Mouse (Mus musculus) adrenal gland, postnatal 4 days (tissue): ENCODE measurements around the gene Zbtb45. TPM values are rescaled to one million over a fixed set of nuclear protein-coding genes. Genes with fewer than 3 reads are reported as not detected.

Experiments used
- DNase-seq, 2 experiments: peaks; one replicate each; pipeline ENCODE4 v3.0.0; 2021 to 2022; ENCODE audit warnings: low spot score in 2 of 2, mixed read lengths in 2 of 2
- long read RNA-seq, 2 experiments: library from polyadenylated mRNA; stranded (forward); transcript quantifications; one replicate each; pipeline ENCODE4 v2.0.0; 2021
- total RNA-seq, 2 experiments: library from RNA; stranded (reverse); gene quantifications; 2 replicates each; pipeline ENCODE4 v1.2.3; 2021

The Zbtb45 gene
- 10 to 100 TPM; 18.4 to 18.5 TPM for total RNA-seq
- long read RNA-seq, experiment 1, transcript Zbtb45-201 (3 exons, 2,171 nt): major isoform, 13 of 39 reads
- long read RNA-seq, experiment 1, transcript Zbtb45-205 (3 exons, 3,908 nt): minor isoform, 5 of 39 reads
- long read RNA-seq, experiment 1, partial matches to known transcripts: 2 of 39 reads
- long read RNA-seq, experiment 1, other reads (novel, unspliced or antisense): 19 of 39 reads
- long read RNA-seq, experiment 2, transcript Zbtb45-201 (3 exons, 2,171 nt): major isoform, 8 of 28 reads
- long read RNA-seq, experiment 2, partial matches to known transcripts: 4 of 28 reads
- long read RNA-seq, experiment 2, other reads (novel, unspliced or antisense): 12 of 28 reads

DNA sequence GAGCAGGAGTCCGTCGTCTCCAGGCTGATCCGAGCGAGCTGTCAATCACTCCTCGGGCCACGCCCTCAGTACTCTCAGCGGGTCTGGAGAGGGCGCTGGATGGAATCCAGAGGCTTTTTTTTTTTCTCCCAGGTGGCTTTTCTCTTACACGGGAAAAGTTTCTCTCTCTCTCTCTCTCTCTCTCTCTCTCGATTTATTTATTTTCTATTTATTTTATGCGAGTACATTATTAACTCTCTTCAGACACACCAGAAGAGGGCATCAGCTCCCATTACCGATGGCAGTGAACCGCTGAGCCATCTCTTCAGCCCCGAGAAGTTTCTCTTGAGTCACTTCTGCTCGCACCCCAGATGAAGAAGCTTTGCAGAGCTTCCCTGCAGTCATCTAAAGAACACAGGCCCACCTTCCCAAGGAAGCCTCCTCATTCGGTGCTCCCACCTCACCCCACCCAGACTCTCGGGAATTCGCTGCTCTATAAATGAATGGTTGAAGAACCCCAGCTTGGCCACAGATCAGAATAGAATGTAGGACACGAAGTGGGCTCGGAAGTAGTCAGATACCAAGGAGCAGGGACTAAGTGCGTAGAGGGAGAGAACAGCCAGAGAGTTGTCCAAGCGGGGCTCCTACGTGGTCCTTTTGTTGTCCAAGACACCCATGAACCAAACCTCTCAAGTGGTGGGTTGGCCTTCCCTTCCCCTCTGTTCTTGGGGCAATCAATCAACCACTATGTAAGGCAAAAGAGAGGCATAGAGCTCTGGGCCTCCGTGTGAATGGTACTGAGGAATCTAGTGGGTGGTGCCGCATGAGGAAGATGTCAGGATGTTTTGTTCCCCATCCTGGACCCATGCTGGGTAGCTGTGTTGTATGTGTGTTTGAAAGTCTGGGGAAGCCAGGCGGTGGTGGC is at the start of gene Zbtb45:
Gene Zbtb45, minus strand, starts transcription at position 30 of the 904 bp plus-strand sequence.
- no peak for DNase-seq

DNA sequence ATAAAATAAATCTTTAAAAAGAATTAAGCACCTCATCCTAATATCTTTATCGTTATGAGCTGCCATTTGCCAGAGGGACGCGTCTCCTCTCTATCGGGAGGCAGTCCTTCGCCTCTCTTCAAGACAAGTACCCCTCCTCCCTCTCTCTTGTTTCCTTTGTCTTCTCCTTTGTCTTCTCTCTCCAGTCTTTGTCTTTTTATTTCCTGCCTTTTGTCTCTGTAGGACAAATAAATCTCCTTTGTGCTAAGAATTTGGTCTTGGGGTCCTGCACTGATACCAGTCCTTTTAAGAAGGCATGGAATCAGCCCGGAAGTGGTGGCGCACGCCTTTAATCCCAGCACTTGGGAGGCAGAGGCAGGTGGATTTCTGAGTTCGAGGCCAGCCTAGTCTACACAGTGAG is 49.7 kb upstream of the Zbtb45 start:
- no peak for DNase-seq

DNA sequence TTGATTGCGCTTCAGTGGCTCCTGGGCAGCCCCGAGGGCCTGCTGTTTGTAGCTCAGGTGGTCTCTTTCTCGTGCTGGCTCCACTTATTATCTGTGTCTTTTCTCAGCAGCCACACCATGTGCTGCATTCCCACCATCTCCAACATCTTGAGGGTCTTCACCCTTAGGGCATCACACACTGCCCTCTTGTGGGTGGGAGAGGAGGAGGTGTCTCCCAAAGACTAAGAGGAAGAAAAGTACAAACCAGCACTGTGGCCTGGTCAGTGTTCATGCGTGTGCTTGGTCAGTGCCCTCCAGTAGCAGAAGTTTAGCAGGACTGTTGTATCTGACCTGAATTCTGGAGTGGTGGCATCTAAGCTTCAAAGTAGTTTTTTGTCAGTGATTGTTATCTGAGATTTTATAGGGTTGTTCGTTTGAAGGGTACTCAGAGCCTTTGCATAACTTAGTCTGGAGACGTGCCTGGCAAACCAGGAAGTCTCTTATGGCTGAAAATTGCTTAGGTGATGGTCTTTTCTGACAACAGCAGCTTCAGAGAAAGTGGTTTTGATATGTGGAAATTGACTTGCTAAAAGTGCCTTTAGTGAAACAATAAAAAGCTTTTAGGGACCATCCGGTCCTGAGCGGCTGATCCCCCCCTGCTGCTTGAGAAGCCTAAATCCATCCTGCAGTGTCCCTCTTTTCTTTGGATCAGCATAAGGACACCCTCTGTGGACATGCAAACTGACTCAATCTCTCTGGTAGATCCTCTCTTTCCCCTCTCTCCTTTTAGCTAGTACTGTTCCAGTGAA is 47.3 kb upstream of the Zbtb45 start:
- DNase-seq: no peak

DNA sequence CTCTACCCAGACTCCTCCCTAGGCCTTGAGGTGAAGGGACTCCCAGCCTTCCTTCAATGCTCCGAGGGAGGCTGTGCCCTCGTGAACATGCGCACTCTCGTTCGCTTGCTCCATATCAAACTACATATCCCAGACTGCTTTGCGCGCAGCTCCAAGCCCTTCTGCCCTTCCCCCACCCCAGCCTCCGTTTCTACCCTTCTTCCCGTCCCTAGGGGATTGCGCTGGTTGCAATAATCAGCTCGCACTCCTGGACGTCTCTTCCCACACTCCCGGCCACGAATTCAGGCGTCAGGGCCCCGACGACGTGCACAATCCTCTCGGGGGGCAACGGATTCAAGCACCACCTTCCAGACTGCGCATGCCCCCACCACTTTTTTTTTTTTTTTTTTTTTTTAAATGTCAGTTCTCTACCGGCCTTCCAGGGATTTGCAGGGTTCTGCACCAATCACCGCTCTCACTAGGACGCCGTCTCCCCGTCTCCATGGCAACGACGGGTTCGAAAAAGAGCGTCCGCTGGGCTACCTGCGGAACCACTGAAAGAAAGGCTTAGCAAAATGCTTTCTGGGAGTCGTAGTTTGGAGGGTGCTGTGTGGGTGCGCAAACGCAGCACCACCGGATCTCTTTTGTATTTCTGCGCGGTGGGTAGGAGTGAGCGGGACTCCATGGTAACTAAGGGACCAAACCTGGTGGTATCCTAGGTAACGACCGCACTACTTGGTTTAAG is 44.6 kb upstream of the Zbtb45 start, which contains the start of gene Mzf1:
Gene Mzf1, minus strand, starts transcription at position 478 of the 724 bp plus-strand sequence.
- peak; percentile 60 to 84 for DNase-seq

DNA sequence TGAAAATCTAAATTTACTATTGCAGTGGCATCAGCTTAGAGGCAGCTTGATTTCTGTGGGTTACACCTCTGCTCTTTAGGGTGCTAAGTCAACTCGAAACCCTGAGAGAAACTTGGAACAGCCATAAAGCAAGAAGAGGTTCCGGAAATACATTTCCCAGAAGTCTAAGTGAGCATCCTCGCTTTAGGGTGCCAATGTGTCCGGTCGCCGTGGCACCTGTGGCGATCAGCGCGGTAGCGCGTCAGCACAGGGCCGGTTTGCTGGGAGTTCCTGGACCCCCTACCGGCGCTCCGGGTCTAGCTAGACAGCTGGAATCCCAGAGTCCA is 44.1 kb upstream of the Zbtb45 start:
- DNase-seq: no peak

DNA sequence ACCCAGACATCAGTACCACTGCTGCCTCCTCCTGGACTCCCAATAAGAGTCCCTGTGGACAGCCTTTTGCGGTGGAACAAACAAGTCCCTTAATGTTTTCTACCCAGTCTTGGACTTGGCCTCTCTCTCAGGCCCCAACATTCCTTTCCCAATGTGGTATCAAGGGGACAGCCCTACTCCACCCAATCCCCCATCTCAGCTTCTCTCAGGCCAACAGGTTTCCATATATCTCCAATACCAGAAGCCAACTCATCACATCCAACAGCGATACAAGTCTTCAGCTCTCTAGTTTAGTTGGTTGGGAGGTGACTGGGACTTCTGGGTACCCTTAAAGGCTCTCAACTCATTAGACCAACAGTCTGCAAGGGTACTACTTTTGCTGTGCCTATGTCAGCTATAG is 43.7 kb upstream of the Zbtb45 start:
- no peak for DNase-seq

DNA sequence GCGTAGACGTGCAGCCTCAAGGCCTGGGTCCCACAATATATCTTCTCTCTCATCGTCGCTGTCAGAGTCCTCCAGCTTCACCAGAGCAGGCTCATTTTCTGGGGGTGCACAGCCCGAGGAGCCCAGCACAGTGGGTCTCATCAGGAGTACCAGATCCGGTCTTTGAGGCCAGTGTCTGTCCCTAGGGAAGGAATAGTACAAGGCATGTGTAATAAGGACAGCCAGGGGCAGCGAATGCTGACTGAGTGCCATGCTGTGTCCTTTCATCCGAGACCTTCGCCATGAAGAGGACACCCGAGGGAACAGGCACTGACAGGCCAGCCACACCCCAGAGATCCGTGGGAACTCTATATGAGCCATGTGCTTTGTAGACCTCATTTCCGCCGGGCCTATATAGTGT is 43.2 kb upstream of the Zbtb45 start:
- DNase-seq: no peak

DNA sequence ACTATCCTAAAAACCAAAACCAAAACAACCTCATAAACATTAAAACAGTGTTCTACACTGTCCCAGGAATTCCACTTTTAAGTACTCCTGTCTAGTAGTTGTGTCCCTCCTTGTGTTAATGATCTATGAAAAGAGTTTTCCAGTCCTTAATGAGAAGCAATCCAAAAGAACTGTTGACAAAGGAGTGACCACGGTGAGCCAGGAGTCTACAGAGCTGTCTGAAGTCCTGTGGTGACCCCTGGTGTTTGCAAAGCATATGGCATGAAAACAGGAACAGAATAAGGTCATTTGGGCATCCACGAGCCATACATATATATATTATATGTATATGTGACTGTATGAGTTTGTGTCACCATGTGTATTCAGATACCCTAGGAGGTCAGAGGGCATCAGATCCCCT is 36.2 kb upstream of the Zbtb45 start:
- DNase-seq: no peak

DNA sequence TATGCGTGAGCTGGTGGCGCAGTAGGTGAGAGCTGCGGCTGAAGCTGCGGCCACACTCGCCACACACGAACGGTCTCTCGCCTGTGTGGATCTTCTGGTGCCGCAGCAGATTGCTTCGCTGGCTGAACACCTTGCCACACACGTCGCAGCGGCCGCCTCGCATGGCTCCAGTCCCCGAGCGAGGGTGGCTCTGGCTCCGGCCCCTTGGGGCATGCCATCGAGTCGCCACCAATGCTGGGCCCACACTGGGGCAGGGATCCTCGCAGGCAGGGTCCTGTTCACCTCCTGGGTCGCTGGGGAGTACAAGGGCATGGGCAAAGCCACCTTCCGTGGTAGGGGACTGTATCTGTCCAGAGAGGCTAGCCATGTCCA is 34.4 kb upstream of the Zbtb45 start:
- no peak for DNase-seq

DNA sequence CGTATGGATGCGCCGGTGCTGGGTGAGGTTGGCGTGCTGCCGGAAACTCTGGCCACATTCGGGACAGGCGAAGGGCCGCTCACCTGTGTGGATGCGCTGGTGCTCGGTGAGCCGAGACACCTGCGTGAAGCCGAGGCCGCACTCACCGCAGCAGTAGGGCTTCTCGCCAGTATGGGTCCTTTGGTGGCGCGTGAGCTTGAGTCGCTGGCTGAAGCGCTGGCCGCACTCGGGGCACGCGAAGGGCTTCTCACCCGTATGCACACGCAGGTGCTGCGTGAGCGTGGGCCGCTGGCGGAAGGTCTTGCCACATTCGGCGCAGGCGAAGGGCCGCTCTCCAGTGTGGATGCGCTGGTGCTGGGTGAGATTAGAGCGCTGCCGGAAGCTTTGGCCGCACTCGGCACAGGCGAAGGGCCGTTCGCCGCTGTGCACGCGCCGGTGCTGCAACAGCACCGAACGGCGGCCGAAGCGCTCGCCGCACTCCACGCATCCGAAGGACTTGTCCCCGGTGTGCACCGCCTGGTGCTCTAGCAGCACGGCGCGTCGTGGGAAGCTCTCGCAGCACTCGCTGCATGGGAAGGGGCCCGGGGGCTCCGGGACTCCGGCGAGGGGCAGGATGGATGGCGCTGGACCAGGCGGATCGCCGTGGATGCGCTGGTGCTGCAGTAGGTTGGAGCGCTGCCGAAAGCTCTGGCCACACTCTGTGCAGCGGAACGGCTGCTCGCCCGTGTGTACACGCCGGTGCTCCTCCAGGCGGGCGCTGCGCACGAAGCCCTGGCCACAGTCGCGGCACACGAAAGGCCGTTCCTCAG is 33.8 kb upstream of the Zbtb45 start:
- DNase-seq: no peak

DNA sequence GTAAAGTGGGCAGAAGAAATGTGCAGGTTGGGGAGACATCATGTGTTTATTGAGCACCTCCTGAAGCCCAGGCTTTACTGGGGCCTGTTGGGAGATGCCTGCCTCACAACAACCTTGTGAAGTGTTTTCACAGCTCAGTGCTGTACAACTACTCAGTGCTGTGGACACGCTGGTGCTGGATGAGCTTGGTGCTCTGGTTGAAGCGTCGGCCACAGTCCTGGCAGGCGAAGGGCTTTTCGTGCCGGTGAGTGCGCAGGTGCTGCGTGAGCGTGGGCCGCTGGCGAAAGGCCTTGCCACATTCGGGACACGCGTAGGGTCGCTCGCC is 33.2 kb upstream of the Zbtb45 start:
- no peak for DNase-seq

DNA sequence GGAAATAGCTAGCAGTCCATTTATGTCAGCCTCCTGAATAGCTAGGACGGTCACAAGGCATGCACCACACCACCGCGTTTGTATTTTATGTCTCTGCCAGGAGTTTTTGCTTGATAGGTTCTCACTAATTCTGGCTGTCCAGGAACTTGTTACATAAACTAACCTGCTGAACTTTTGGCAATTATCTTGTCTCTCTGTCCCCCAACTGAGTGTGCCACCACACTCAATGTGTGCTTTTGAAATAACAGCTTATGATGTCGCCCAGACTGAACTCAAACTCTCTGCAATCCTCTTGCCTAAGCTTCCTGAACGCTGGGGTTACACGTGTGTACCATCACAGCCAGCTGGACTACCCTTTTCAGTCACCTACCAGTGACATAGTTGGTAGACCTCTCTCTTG is 32.7 kb upstream of the Zbtb45 start:
- DNase-seq: no peak

DNA sequence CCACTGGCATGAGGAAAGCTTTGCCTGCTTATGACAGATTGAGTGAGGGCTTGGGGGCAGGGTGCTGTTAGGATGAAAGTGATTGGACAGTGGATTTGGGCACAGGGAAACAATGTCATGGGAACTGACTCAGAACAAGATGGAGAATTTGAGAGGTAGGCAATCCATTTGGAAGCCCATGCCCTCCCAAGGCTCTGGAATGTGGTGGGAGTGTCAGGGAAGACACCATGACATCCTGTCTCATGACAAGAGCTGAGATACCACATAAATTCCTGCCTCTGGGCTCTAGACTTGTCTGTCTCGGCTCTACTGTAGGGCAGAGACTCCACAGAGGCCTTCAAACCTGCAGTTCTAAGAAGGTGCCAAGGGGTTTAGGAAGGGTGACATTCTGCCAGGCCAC is 31.4 kb upstream of the Zbtb45 start:
- no peak for DNase-seq

DNA sequence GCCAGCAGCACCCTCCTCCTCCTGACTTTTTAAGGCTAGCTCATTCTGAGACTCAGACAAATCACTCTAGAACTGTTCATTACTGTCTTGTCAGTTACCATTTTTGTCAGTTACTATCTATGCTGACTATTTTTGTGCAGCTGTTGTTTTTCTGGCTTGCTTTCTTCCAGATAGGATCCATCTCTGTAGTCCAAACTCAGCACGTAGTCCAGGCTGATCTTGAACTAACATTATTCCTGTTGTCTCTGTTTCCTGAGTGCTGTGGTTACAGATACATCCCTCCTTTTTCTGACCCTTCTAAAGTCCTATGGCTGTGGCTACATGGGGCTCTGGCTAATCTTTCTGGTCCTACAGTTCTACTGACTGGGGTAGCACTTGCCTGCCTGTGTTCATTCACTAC is 29.3 kb upstream of the Zbtb45 start:
- DNase-seq: no peak

DNA sequence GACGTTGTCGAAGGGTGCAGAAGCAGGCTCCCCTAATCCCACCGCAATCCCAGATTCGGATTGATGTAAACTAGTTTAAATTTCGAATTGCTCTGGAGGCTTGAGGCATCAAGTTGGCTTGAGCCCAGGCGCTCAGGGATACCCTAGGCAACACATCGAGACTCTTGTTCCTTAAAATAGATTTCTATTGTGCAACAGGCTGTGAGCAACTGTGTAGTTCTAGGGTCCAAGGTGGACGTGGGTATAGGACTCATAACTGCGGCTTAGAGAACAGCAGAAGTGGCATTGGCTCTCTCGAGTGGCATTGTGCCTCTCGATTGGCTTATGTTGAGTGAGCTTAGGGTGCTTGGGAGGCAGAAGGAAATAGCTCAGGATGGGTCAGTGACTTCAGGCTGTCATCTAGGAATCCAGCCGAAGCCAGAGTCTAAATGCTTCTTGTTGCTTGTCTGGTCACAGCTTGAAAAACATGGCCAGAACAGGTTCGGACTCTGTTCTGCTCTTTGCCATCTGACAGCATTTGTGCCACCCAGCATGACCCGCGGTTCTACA is 28.9 kb upstream of the Zbtb45 start:
- no peak for DNase-seq

DNA sequence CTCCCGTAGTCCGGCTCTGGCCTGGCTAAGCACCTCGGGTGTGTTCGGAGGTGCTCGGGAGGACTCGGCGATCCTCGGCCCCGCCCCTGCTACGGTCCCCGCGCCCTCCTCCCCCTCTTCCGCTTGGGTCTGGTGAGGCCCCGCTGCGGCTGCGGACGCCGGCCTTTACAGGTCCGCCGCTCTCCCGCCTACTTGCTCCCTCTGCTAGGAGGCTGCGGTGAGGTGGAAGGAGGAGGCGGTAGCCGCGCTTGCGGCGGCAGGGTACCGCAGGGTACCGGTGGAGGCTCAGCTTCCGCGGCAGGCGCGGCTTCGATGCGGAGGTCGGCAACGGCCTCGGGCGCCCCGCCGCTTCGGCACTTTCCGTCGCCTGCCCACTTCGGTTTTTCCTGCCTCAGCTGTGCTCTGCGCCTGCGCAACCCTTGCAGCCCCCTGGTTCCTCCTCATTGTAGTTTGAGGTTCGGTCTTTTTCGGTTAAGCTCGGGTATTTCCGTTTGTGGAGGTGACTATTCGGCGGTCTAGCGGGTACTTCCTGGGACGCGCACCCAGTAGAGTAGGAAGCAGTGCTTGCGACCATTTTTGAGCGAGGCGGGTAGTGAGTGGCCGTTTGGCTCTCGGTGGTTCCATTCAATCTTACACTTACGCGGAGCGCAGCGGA is 28.2 kb upstream of the Zbtb45 start, which contains the start of gene Ube2m:
Gene Ube2m, minus strand, starts transcription at position 375 of the 655 bp plus-strand sequence.
- peak; percentile 95 to 99 for DNase-seq

DNA sequence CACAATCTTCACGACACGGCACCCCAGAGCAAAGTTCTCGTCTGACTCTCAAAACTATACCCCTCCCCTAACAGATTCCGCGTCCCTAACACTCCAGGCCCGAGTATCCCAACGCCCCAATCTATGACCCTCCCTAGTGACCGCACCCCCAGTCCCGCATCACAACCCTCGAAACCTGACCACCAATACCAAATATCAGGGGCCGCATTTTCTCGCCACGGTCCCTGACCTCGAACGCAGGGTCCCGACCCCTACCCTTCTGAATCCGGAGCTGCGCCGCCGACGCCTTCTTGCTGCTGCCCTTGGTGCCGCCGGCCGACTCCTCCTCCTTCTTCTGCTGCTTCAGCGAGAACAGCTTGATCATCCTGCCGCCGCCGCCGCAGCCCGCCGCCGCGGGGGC is 27.5 kb upstream of the Zbtb45 start:
- no peak for DNase-seq

DNA sequence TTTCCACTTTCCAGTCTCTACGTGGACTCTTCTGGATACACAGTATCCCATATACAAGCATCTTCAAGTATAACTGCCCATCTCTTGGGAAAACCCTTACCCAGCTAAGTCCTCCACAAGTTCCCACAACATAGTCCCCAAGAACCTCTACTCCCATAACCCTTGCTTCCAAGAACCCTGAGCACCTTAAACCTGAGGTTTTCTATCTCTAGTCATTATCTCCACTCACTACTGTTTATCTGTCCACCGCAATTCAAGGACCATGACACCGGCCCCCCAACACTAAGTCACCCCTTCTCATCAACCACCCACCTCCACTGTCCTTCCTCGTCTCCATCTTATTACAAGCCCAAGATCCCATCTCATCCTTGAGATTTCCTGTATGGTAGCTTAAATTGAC is 27.0 kb upstream of the Zbtb45 start:
- DNase-seq: no peak

DNA sequence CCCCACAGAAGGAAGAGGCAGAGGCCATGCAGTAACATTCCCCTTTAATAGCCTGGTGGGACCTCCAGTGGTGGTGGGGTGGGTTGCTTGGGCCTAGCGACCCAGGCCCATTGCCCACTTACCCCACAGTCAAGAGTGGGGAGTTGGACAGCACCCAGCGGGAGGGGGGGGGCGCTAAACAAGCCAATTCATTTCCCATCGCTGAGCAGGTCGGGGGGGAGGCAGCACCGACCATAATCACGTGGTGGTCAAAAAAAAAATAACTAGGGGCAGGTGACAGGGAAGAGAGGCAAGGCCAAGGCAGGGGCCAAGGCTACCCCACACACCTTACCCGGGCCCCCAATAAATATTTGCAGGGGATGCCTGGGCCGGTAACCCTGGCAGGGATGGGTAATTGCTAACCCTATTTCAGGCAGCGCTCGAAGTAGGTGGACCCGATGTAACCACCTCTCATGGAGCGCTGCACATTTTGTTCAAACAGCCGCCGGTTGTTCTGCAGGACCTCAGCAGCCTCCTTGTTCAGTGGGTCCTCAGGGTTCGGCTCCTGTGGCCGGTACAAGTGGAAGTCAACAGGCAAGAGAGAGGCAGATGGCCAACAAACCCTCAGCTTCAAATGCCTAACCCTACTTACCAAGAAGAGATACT is 25.5 kb upstream of the Zbtb45 start:
- DNase-seq: no peak
